Mouse (Mus musculus): ENCODE results near the gene Actn4.

Actn4 gene

GRCm38 (mm10) chr7:28923865-28924291 is 38.3 kb downstream of the Actn4 start:
- no peak for DNase-seq (ENCODE audit: low spot score in 2 of 2)

DNA sequence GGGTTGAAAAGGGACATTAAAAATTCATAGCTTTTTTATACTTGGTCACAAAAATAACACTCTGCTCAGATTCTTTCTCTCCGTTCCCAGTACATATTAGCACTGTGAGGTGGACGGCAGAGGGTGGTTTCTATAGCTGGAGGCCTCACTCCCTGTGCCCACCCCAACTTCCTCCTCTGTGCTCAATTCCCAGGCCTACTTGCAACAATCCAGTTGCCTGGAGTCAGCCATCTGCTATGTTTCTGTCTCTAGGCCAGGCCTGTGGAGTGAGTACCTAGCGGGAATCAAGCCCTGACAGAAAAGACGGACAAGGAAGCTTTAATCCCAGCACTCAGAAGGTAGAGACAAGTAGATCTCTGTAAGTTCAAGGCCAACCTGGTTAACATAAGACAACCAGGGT is 39.5 kb downstream of the Actn4 start:
- DNase-seq (ENCODE audit: low spot score in 2 of 2), result peak; percentile 47 to 57

DNA sequence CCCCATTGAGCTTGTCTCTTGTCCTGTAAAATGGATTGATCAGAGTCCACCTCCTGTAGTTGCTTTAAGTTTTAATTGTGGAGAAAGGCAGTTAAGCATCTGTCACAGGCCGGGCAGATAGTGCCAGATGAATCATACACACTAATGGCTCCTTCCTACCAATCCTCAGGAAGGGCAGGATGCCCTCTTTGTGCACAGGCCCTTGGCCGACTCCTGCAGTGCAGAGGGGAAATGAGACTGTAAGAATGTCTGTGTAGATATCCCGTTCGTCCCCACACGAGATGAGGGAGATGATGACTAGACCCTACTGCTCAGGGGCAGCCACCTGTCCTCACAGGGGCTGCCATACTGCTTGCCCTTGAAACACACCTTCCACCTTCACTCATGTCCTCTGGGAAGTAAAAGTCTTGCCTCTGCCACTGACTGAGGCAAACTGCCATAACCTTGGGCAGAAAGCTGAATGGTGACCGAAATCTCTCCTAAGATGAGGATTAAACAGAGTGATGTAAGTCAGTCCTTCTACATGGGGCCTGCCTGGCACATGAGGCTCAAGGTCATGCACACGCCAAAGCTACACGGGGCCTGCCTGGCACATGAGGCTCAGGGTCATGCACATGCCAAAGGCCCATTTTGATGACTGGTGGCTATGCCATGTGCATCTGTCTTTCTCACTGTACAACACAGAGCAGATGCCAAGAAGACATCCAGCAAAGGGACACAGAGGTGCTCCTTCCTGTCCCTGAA is 40.2 kb downstream of the Actn4 start:
- no peak for DNase-seq (ENCODE audit: low spot score in 2 of 2)

DNA sequence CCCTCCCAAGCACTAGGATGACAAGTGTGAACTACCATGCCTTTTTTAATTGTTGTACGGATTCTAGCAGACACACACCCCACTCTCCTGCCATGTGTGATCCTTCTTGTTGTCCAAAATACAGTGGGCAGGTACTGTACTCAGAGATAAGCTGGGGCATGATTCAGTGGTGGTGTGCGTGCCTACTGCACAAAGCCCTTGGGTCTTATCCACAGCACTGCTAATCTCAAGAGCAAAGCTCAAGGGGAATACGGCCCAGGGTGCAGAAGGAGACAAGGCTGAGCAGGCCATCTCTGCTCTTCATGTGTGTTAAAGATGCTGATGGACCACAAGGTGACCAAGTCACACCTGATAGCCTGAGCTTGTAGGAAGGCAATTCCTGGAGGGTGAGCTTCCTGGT is 41.0 kb downstream of the Actn4 start:
- no peak for DNase-seq (ENCODE audit: low spot score in 2 of 2)

DNA sequence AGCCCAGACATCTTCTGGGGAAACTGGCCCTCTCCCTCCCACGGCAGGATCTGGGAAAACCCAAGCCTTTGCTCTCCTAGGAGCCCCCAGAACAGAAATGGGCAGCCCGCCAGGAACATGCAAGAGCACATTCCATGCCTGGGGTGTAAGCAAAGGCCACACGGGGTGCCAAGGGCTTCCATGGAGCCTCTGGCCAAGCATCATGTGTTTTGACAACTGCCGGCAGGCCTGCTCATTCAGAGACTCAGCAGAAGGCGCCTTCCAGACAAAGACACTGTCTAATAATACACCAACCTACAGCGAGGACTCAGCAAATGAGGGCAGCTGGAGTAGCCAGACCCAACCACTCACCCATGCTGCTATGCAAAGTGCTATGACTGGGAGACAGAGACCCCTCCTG is 42.3 kb downstream of the Actn4 start:
- peak; percentile 82 to 83 for DNase-seq (ENCODE audit: low spot score in 2 of 2)

DNA sequence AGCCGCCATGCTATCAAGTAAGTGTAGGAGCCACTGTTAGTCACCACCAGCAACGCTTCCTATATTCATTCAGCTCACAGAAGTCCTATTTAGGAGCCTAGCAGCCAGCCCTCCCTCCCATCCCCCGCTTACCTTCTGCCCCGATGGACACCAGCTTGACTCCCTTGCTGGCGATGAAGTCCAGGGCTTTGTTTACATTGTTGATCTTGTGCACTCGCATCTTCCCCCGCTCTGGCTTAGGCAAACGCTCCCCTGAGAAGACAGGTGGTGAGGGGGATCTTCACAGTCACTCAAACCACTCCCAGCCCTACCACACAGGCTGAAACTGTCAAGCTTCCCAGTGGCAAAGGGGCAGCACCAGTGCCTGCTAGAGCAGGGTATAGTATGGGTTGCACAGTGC is 43.6 kb downstream of the Actn4 start:
- DNase-seq (ENCODE audit: low spot score in 2 of 2), result no peak

- DNase-seq (ENCODE audit: low spot score in 2 of 2), result peak; percentile 78 to 79
Measured at GRCm38 (mm10) chr7:28917503-28918426, 44.4 kb downstream of the Actn4 start.

- DNase-seq (ENCODE audit: low spot score in 2 of 2), result no peak
Measured at GRCm38 (mm10) chr7:28916491-28916890, 45.6 kb downstream of the Actn4 start.

DNA sequence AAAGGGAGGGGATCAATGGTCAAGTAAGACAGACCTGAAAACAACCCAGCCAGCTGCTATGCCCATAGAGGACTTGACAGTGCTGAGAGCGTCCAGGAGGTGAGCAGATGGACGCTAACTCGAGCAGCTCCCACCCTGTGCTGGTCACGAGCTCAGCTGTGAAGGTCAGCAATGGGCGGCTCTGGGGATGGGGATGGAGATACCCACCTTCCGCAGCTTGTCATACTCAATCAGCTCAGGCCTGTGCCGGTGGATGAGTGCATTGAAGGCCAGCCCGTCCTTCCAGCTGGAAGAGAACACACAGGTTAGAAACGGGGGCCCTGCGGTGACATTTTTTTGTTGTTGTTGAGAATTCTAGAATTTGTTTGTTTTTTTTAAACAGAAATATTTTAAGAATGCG is 49.0 kb downstream of the Actn4 start:
- no peak for DNase-seq (ENCODE audit: low spot score in 2 of 2)

DNA sequence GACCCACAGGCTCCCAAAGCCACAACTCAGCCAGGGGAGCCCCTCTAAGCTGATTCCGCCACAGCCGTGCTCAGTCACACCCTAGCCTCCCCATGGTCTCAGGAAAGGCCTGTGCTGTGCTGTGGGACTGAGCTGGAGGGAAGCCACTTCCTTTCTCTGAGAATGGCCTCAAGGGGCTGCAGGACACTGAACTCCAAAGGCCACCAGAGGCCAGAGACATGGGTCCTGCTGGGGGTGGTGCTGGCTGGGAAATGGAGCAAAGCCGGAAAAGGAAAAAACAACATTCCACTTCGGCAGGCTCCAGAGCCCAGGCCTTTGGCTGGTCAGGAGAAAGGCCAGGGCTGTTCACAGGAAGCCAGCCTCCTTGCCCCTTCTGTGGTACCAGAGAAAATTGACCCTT is 50.5 kb downstream of the Actn4 start:
- DNase-seq (ENCODE audit: low spot score in 2 of 2), result no peak

DNA sequence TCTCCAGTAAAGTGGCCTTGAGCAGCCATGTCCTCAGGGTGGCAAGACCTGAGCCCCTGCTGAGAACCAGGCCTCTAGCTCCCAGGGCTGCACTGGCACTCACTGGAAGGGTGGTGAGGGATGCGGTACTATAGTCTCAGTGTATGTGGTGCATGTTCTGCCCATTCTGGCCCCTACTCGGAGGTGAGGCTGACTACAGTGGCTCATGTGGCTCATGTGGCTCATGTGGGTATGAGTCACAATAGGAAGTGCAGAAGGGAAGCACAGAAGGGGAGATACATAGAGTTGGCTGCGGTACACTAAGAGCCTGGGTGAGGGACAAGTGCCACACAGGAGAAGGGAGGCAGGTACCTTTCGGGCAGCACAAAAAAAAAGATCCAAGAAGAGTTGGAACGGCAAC is 54.9 kb downstream of the Actn4 start:
- DNase-seq (ENCODE audit: low spot score in 2 of 2), result no peak

DNA sequence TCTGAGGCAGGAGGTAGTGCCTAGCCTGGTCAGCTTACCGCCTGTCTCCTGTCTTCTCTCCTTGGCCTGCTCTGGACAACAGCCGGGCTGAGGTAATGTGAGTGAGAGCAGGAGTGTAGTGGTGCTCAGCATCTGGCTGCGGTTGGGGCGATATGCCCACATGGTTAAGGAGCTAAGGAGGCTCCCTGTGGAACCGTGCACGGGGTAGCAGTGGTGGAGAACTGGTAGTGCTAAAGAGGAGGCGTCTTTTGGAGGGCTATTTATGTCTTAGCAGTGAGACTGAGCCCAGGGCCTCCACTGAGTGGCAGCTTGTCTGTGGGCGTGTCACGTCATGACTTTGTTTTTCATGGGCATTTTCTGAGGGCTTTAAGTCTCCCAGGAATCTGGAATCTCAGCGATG is 58.4 kb downstream of the Actn4 start:
- DNase-seq (ENCODE audit: low spot score in 2 of 2), result peak; percentile 70 to 84

- peak; percentile 73 to 80 for DNase-seq (ENCODE audit: low spot score in 2 of 2)
Measured at GRCm38 (mm10) chr7:28902809-28903208, 59.3 kb downstream of the Actn4 start.

DNA sequence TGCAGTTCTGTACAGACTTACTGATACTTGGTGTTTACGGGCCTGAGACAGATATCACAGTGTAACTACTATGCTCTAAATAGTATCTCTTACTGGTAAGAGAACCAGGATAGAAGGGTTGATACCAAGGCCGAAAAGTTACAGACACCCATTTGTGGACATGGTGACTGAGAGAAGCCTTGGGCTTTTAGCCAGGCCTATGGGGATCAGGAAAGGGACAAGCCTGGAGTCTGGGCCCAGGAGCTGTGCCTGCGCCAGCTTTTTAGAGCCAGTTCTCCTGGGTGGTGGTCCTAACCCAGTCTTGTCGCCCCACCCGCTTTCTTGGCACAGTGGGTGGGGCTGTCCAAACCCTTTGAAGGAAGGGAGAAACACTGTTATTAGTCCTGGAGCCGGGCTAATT is 60.0 kb downstream of the Actn4 start:
- DNase-seq (ENCODE audit: low spot score in 2 of 2), result no peak

- DNase-seq (ENCODE audit: low spot score in 2 of 2), result peak; percentile 53 to 73
Measured at GRCm38 (mm10) chr7:28901311-28902125, 60.6 kb downstream of the Actn4 start.

GRCm38 (mm10) chr7:28899972-28900371 is 62.2 kb downstream of the Actn4 start:
- no peak for DNase-seq (ENCODE audit: low spot score in 2 of 2)

- DNase-seq (ENCODE audit: low spot score in 2 of 2), result no peak
Measured at GRCm38 (mm10) chr7:28897661-28898060, 64.5 kb downstream of the Actn4 start.

- no peak for DNase-seq (ENCODE audit: low spot score in 2 of 2)
Measured at GRCm38 (mm10) chr7:28894942-28895341, 67.2 kb downstream of the Actn4 start.

DNA sequence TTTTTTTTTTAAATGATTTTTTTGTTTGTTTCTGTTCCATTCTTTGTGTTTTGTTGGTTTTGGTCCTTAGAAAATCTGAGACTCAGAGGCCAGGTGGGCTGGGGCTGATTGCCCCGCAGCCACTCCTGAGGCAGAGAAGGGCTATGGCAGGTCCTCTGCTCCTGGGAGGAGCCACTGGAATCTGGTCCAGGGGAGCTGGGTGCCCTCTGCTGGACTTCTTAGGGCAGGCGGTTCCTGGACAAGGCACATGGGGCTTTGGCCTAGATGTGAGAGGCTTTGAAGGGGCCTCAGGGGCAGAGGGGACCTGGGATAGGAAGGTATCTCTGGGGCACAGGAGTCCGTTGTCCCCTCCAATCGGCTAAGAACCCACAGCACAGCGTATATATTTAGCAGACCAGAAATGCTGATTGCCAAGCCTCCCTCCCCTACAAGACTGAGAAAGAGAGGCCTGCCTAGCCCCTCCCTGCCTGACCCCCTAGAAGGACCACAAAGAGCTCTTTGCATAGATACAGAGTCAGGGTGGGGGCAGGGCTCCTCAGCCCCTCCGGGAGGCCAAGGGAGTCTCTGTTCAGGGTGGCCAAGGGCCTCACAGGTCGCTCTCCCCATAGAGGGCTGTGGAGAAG is 68.4 kb downstream of the Actn4 start:
- DNase-seq (ENCODE audit: low spot score in 2 of 2), result peak in 1 of 2 experiments; percentile 53

GRCm38 (mm10) chr7:28892601-28893000 is 69.5 kb downstream of the Actn4 start:
- peak in 1 of 2 experiments; percentile 21 for DNase-seq (ENCODE audit: low spot score in 2 of 2)

GRCm38 (mm10) chr7:28888701-28889161 is 73.4 kb downstream of the Actn4 start:
- DNase-seq (ENCODE audit: low spot score in 2 of 2), result peak in 1 of 2 experiments; percentile 51

All from right cerebral cortex, postnatal 10 days (tissue).